Mouse (Mus musculus) adrenal gland, adult 2 months (tissue): Measurements from ENCODE around the gene Kctd17. TPM values are rescaled to one million over a fixed set of nuclear protein-coding genes. Genes with fewer than 3 reads are reported as not detected.

Experiments
- DNase-seq: peaks from one replicate; pipeline ENCODE4 v3.0.0; 2021
- polyA plus RNA-seq: library from polyadenylated mRNA; depleted of rRNA; stranded (reverse); fragments of >200 nt; gene quantifications from 2 replicates; pipeline ENCODE4 v1.2.3, GENCODE M21; 2012
- total RNA-seq, 2 experiments: library from RNA; stranded (reverse); gene quantifications; 2 replicates each; pipeline ENCODE4 v1.2.3; 2021

Kctd17 gene
- total and polyA plus RNA-seq, 3 experiments = 81.6 to 344 (median 102) TPM

DNA sequence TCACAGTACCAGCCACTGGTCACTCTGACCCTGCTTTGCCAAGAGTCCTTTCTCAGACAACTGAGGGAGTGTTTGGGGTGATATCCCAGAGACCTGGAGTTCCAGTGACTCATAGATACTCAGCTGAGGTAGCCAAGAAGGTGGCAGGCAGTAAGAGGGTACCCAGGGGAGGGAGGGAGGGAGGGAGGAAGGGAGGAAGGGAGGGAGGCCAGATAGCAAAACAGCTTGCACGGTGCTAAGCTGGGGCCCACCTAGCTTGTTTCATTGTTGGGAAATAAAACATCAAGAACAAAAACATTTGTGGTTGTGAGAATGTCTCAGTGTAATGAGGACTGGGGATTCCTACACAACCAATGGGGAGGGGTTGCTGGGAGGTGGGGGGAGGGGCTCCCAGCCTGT is 14.6 kb upstream of the Kctd17 start:
- no peak for DNase-seq

DNA sequence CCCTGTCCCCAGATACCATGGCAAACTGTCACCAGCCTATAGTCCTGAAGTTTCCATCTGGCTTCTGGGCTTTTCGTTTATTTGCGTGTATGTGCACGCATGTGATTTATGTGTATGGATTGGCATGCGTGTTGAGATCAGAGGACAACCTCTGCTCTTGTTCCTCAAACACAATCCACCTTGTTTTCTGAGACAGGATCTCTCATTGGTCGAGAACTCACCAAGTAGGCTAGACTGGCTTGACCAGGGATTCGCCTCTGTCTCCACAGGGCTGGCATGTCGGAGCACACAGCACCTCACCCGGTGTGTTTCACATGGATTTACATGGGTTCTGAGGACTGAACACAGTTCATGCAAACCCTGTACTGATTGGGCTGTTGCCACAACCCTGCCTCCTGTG is 14.2 kb upstream of the Kctd17 start:
- no peak for DNase-seq

GRCm38 (mm10) chr15:78416937-78417336 is 11.4 kb upstream of the Kctd17 start:
- no peak for DNase-seq

DNA sequence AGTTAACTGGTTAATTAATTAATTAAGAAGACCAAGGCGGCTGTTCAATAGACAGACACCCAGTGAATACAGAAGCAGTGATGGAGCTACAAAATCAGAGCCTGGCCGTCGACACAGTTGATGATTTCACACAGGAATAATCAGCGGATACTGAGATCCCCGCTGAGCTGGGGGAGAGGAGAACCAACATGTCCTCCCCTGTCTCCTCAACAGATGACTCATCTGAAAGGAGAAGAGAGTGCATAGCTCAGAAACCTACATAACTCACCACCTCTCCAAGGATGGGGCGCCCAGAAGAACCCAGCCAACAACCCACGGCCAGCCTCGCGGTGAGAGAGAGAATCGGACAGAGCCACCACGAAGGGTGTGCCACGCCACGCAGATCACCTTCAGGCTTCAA is 8.0 kb upstream of the Kctd17 start:
- no peak for DNase-seq

DNA sequence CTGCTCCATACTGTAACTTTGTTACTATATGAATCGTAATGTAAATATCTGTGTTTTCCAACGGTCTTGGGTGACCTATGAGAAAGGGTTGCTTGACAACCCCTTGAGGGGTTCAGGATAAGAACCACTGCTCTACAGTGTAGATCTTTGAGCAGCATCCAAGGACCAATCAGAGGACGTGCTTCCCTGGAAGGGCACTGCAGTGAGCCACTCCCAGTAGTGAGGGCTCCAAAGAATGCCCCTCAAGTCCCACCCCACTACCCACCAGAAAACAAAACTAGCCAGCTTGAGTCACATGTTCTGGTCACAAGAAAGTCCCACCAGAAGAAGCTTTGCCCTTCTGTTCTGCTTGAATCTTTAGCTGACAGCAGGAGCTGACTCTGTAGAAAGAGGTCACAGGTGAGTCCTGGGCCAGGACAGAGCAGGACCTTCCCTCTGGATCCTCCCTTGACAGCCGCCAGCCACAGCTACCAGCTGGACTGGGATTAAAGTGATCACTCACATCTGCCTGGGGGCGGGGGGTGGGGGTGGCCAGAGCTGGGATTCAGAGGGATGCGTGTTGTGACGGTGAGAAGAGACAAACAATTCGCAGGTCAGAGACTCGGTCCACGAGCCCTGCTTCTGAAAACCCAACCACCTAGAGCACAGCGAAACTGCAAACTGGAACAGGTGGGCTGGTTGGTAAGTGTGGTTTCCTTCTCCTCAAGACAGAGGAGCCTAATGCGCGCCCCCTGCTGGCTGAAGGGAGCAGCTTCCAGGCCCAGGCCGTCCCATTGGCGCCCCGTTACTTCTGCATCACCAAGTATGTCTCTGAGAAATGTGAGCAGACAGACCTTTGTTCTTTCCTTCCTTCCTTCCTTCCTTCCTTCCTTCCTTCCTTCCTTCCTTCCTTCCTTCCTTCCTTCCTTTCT is 6.1 kb upstream of the Kctd17 start:
- peak; percentile 82 for DNase-seq

- DNase-seq = no peak
These were observed 3.9 kb upstream of the Kctd17 start for GRCm38 (mm10) chr15:78424507-78424906.

GRCm38 (mm10) chr15:78425230-78425629 is 3.1 kb upstream of the Kctd17 start:
- no peak for DNase-seq

DNA sequence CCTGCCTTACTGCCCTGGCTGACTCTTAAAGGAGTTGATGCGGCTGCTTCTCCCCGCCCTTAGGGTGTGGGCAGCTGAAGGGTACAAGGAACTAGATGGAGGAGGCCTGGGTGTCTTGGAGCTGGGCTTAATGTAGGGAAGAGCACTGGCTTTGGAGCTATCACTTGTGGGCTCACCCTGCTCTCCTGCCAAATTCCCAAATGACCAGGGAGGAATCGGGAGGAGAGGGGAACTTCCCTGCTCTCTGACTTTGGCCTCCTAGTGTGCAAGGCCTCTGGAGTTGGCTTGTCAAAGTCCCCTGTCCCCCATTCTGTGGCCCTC is 735 bp downstream of the Kctd17 start:
- DNase-seq = no peak

- DNase-seq = no peak
These were observed 1.7 kb downstream of the Kctd17 start for GRCm38 (mm10) chr15:78429871-78430622.

GRCm38 (mm10) chr15:78430874-78431273 is 2.5 kb downstream of the Kctd17 start:
- no peak for DNase-seq

GRCm38 (mm10) chr15:78431541-78432121 is 3.3 kb downstream of the Kctd17 start:
- DNase-seq = no peak

DNA sequence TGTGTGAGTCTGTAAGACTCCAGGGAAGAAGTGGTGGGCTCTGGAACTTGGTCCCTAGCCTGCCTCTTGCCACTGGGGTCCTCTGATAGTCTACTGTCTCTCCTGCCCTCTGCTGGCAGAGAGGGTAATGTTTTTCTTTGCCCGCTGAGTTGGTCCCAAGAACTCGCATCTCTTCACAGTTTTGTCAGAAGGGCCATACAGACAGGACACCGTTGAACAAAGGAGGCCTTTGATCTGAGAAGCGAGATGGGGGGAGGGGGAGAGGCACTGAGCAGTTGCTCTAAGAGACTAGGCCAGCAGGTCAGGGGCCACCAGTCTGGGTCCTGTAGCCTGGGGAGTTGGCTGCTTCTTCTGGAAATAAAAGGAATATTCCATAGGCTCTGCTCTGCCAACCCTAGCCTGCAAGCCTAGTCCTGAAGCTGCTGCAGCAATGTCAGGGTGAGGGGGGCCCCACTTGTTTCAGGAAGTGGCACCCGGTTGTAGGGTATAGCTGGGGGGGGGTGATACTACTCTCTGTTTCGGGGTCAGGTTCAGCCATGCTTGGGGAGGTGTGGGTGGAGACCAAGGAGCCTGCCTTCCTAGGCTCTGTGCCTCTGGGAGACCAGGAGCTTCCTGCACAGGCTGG is 6.6 kb downstream of the Kctd17 start:
- no peak for DNase-seq

- DNase-seq = peak; percentile 62
These were observed 7.3 kb downstream of the Kctd17 start for GRCm38 (mm10) chr15:78435681-78436080.

DNA sequence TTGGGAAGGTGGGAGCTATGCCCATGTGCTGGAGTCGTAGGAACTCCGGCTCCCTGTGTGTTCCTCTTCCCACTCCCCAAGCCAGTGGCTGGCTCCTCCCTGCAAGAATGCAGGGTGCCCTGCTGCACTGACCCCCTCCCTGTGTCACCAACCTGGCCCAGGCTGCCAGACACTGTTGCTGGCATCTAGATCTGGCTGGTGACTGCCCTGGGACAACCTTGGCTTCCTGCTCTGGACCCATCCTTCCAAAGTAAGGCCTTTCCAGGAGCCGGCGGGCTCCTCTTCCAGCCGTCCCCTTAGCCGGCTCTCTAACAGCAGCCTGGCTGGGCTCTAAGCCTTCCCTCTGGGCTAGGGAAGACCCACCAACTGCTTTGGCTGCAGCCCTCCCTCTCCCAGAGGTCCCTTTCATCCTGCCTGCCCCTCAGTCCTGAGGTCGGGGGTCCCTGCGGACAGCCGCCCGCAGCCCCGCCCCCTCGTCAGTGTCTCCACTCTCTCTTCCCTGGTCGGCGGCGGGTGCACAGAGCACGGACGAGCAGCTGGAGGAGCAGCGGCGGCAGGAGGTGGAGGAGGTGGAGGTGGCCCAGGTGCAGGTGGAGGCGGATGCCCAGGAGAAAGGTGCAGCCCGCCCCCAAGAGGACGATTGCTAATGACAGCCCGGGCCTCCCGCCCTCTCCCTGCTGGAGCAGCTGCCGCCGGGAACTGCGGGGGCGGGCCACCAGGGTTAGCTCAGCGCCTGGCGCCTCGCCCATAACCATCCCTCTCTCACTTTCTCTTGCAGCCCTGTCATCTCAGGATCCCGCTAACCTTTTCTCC is 8.2 kb downstream of the Kctd17 start:
- DNase-seq = peak; percentile 96

DNA sequence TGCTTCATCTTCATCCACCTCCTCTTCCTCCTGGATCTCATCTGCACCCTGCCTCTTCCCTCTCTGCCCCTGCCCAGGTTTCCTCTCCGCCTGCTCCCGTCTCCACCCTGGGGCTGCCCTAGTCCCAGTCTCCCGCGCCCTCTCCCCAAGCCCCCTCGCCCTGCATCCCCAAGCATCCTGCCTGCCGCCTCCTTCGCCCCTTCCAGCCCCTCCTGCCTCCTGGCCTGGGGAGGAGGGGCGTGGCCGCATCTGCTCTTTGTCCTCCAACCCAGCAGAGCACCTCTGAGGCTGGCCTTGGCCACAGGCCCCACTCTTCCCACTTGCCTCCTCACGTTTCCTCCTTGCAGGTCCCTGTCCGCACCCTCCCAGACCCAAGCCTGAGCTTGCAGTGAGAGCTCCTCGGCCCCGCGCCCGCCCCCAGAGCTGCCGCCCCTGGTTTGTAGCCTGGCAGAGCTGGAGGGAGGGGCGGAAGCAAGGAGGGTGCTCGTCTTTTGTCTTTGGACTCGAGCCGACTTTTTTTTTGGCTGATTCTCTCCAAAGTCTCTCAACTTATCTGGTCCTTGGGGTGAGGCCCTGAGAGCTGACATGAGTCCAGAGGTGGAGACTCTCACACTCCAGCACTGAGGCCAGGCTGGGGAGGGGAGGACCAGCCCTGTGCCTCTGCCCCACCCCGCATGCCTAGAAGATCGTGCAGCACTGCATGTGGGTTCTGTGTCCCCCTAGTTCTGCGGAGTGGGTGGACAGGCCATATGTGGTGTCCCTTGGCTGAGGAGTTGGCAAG is 9.1 kb downstream of the Kctd17 start:
- DNase-seq = peak; percentile 90

DNA sequence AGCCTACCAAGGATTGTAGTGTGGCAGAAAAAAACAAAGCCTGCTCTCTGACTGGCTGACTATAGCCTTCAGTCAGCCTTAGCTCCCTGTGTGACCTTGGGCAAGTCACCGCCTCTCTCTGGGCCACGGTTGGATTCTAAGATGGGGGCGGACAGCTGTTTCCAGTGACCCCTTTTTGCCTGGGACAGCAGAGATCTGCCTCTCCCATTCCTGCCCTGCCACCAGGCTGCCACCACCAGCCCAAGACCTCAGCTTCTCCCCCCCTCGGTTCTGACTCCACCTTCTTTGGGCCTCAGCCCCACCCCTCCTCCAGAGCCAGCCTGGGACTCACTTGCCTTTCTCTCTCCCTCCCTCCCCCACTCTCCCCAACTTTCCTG is 9.6 kb downstream of the Kctd17 start:
- DNase-seq = peak; percentile 88

DNA sequence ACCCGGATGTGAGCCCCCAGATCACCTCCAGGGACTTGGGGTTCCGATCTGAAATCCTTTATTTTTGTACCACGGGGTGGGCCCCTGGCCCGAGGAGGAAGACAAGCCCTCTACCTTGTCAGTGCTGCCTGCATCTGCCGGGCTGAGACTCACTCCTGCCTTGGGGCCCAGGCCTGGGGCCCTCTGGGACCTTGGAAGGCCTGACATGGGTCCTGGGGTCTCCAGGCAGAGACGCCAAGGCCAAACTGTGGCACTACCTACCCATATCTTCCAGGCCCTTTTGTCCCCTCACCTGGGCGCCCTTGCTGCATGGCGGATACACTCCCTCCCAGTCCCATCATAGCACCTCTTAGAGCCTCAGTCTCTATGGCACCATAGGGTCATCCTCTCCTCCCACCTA is 10.1 kb downstream of the Kctd17 start:
- no peak for DNase-seq

DNA sequence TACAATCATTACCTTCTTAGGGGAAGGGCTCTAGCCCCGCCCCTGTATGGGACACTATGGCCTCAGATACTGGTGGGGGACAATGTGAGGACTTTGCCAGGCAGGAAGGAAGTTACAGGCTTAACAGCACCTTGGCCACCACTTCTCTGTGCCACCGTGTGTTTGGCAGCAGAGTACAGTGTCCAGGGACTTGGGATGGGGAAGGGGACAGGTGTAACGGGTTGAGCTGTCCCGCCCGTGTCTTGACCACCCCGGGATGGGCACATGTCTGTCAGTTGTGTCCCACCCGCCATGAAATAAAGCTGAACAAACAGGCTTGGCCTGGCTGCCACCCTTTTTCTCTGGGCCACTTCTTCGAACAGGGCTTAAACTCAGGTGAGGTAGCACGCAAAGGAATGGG is 10.6 kb downstream of the Kctd17 start:
- no peak for DNase-seq

DNA sequence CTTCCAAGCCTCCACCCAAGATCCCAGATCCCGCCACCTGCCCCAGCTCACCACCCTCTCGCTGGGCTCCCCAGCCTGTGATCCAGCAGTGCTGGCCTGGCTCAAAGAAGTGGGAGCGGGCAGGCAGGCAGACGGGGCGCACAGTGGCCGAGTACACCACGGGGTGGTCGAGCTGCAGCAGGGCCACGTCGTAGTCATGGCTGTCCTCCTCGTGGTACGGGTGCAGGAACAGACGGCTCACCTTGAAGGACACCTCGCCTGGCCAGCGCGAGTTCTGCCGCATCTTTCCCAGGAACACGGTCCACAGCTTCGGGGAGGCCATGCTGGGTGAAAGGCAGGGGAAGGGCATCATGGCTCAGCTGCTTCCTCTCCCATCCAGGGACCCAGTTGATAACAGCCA is 13.9 kb downstream of the Kctd17 start:
- DNase-seq = no peak

DNA sequence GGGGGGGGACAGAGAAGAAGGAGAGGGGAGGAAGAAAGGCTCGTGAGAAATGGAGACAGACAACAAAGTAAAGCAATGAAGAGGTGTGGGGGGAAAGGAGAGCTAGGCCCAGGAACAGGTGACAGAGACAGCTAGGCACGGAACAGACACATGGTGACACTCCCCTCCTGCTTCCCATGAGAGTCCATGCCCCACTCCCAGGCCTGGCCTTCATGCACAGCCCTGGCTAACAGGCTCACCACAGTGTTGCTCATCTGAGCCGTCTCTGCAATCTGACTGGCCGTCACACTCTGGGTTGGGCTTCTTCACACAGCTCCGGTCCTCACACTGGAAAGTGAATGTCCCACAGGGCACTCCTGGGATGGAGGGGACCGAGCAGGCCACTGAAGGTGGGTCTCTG is 15.5 kb downstream of the Kctd17 start:
- no peak for DNase-seq

GRCm38 (mm10) chr15:78447121-78447520 is 18.8 kb downstream of the Kctd17 start:
- DNase-seq = peak; percentile 72
